Mouse (Mus musculus) gastrocnemius, adult 2 months (tissue): ENCODE measurements around the gene Rasgrp3. TPM values are rescaled to one million over a fixed set of nuclear protein-coding genes. Genes with fewer than 3 reads are reported as not detected.

Experiments used
- DNase-seq: peaks from one replicate; pipeline ENCODE4 v3.0.0; 2022
- H3K27ac ChIP-seq: fragments of 200-600 bp; 2 replicates; pipeline ENCODE4 v1.8.1; 2022; ENCODE audit warnings: mild to moderate bottlenecking
- H3K4me3 ChIP-seq: fragments of 200-600 bp; 2 replicates; pipeline ENCODE4 v1.8.1; 2022; ENCODE audit warnings: mild to moderate bottlenecking, moderate library complexity
- CTCF ChIP-seq: fragments of 200-600 bp; IDR thresholded peaks from 2 replicates; pipeline ENCODE4 v1.8.1; 2022; ENCODE audit warnings: antibody characterized with exemption, mild to moderate bottlenecking, moderate library complexity
- intact Hi-C: fragments of 180-260 bp; cut with DNase I; formaldehyde crosslinking; loops from one replicate; pipeline ENCODE4 v1.15.1; 2025
- long read RNA-seq, 2 experiments: library from polyadenylated mRNA; stranded (forward); transcript quantifications; one replicate each; pipeline ENCODE4 v2.0.0; 2021
- total RNA-seq, 2 experiments: library from RNA; stranded (reverse); gene quantifications; 2 replicates each; pipeline ENCODE4 v1.2.3; 2021

The Rasgrp3 gene
- 10 to 100 TPM; 31.2 to 52.3 TPM for total RNA-seq
- long read RNA-seq, experiment 1, full-length matches to known transcripts: 2 of 16 reads
- long read RNA-seq, experiment 1, partial matches to known transcripts: 2 of 16 reads
- long read RNA-seq, experiment 1, other reads (novel, unspliced or antisense): 12 of 16 reads
- long read RNA-seq, experiment 2, partial matches to known transcripts: 1 of 11 reads
- long read RNA-seq, experiment 2, other reads (novel, unspliced or antisense): 10 of 11 reads

GRCm38 (mm10) chr17:75435599-75435998, at the start of gene Rasgrp3:
TSS of gene Rasgrp3 (plus strand) at chr17:75435896.
- Histone ChIP-seq H3K27ac (peak within 1 kb of the TSS; percentile 92), H3K4me3 (peak within 1 kb of the TSS; percentile 73)
- no peak for TF ChIP-seq CTCF
- intact Hi-C loops: no loop called here
- peak; percentile 40 for DNase-seq

DNA sequence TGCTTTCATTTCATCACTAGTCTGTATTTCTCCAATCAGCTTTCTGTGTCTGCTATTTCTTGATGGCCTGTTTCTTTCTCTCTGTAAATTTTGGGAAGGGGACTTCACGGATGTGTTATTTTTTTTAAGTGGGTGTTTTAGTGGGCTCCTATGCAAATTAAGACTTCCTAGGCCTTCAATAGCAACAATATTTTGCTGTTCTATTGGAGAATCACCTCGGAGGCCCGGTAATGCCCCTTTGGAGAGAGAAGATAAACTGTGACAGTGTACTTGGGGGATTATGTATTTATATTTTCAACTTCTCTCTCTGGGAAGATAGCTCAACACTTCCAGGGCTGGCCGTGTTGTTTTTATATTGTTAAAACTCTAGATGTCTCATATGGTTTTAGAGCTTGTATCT, 47.3 kb upstream of the Rasgrp3 start:
- no peak for DNase-seq
- intact Hi-C loops: no loop called here
- Histone ChIP-seq H3K27ac (no peak overlapping the region), H3K4me3 (no peak overlapping the region)
- TF ChIP-seq CTCF: peak; percentile 51

DNA sequence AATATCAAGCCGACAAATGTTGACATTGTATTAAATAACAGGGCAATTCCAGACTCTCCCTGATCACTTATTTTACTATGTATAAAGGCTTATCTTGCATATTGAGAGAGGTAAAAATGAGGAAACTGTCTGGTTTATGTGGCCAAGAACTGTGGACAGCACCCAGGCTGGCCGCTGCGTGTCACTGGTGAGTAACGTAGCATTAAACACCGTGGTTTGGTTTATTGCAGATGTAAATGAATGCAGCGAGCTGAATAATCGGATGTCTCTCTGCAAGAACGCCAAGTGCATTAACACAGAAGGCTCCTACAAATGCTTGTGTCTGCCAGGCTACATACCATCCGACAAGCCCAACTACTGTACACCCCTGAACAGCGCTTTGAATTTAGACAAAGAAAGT, 45.6 kb upstream of the Rasgrp3 start:
- TF ChIP-seq CTCF: no peak
- no peak overlapping the region for H3K4me3 ChIP-seq
- intact Hi-C loops: no loop called here
- DNase-seq: no peak
- no peak overlapping the region for H3K27ac ChIP-seq

- Histone ChIP-seq H3K27ac (no peak overlapping the region), H3K4me3 (no peak overlapping the region)
- no peak for DNase-seq
- intact Hi-C loops: no loop called here
- TF ChIP-seq CTCF: no peak
These were observed 44.1 kb upstream of the Rasgrp3 start for GRCm38 (mm10) chr17:75391429-75392192.

- no peak overlapping the region for H3K4me3 ChIP-seq
- TF ChIP-seq CTCF: peak; percentile 76
- DNase-seq: peak; percentile 27
- intact Hi-C loops: loop anchor here (10.0 kb wide), 1 partner anchor 128 kb away; no protein-coding TSS in a partner anchor
- no peak overlapping the region for H3K27ac ChIP-seq
These were observed 29.3 kb upstream of the Rasgrp3 start for GRCm38 (mm10) chr17:75406405-75406804.

- intact Hi-C loops: no loop called here
- Histone ChIP-seq H3K4me3 (no peak overlapping the region), H3K27ac (no peak overlapping the region)
- no peak for TF ChIP-seq CTCF
- no peak for DNase-seq
These were observed 18.8 kb upstream of the Rasgrp3 start for GRCm38 (mm10) chr17:75416861-75417260.

DNA sequence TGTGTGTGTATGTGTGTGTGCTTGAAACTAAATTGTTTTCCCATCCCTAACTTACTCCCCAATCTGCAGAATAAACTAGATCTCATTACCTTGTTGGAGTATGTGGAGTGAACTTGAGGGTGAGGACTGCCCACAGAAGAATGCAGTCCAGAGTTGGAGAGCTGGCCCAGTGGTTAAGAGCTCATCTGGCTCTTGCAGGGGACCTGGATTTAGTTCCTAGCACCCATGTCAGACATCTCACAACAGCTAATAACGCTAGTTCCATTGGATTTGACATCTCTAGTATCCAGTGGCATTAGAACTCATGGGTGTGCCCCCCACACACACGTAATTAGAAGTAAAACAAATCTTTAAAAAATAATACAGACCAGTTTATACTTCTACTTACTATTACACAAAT, 1.5 kb upstream of the Rasgrp3 start:
- DNase-seq: no peak
- Histone ChIP-seq H3K27ac (no peak overlapping the region), H3K4me3 (no peak overlapping the region)
- intact Hi-C loops: no loop called here
- no peak for TF ChIP-seq CTCF

DNA sequence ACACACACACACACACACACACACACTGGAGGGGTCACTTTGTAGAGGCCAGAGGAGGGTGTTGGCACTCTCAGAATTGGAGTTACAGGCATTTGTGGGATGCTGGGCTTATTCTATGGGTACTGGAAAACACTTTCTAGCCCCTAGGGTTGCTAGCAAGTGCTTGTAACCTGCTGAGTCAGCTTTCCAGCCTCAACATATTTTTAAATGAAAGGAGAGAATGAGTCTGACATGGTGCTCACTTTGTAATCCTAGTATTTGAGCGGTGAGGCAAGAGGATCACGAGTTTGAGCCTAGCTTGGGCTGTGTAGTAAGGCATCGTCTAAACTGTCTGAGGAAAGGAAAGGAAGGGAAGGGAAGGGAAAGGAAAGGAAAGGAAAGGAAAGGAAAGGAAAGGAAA, 825 bp upstream of the Rasgrp3 start:
- Histone ChIP-seq H3K4me3 (no peak overlapping the region), H3K27ac (peak overlapping the region; percentile 38; the same call in 1 of the 2 replicates)
- intact Hi-C loops: no loop called here
- TF ChIP-seq CTCF: no peak
- no peak for DNase-seq

- Histone ChIP-seq H3K27ac (peak overlapping the region; percentile 92), H3K4me3 (peak overlapping the region; percentile 73)
- TF ChIP-seq CTCF: no peak
- peak; percentile 69 for DNase-seq
- intact Hi-C loops: no loop called here
These were observed 399 bp downstream of the Rasgrp3 start for GRCm38 (mm10) chr17:75436095-75436494.

DNA sequence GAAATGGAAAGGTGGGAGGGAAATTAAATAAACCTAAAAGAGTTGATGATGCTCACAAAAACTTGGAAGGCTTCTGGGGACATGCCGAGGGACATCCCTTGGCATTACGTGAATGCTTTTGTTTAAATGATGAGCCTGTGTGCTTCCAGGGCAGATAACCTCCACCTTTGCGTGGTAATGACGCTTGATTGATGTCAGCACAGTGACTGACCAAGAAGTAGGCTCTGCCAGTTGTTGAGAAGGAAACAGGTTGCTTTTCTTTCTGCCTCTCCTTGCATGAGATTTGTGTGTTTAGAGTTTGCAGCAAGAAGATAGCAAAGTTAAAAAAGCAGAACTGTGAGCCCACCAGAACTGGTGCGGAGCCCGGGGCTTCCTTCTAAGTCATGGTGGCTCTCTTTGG, 1.1 kb downstream of the Rasgrp3 start:
- H3K4me3 ChIP-seq: peak overlapping the region; percentile 73
- DNase-seq: no peak
- TF ChIP-seq CTCF: no peak
- peak overlapping the region; percentile 92 for H3K27ac ChIP-seq
- intact Hi-C loops: no loop called here

DNA sequence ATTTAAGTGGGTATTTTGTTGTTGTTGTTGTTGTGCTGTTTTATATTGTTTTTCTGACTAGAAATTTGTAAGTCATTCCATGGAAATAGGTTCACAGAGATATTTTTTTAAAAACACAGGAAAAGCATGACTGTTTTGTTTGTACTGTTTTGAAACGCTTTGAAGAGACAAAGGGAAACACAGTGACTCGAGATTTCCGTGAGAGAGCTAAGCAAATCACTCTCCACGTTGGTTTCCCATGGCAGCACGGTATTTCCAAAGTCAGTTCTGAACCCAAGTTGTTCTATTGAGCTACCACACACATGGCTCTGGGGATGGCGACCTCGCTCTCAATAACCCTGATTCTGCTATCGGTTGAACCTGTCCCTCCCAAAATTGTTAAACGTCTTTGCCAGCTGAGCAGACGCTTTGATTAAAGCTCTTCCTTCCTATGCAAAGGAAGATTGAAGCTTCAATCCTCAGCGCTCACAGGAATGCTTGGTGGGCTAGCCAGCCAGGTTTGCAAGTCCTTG, 1.6 kb downstream of the Rasgrp3 start:
- no peak for DNase-seq
- peak overlapping the region; percentile 73 for H3K4me3 ChIP-seq
- peak overlapping the region; percentile 92 for H3K27ac ChIP-seq
- TF ChIP-seq CTCF: no peak
- intact Hi-C loops: no loop called here

DNA sequence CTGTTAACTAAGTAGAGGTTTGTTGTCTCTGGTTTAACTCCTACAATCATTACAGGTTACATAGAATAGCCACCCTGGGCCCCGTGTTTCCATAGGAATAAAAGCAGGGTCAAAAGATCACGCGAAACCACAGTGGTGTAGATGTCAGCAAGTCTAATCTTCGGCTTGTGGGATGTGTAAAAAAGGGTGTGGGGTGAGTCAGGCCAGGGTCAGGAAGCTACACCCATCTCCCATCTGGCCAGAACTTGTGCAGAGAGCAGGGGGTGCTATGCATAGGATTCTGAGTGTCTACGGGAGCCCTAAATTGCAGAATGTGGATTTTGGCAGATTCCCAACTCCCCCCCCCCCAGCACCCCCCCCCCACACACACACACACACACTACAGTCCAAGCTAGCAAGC, 2.5 kb downstream of the Rasgrp3 start:
- H3K4me3 ChIP-seq: peak overlapping the region; percentile 73
- intact Hi-C loops: no loop called here
- DNase-seq: no peak
- H3K27ac ChIP-seq: peak overlapping the region; percentile 92
- no peak for TF ChIP-seq CTCF

- no peak for TF ChIP-seq CTCF
- intact Hi-C loops: no loop called here
- H3K27ac ChIP-seq: peak overlapping the region; percentile 92
These were observed 3.4 kb downstream of the Rasgrp3 start for GRCm38 (mm10) chr17:75439062-75439461.

More at GRCm38 (mm10) chr17:75439062-75439461, 3.4 kb downstream of the Rasgrp3 start:
- peak overlapping the region; percentile 73 for H3K4me3 ChIP-seq
- no peak for DNase-seq
